Mouse (Mus musculus): ENCODE results near the gene Il13. TPM values are rescaled to one million over a fixed set of nuclear protein-coding genes. Genes with fewer than 3 reads are reported as not detected.

The Il13 gene
- total RNA-seq, 4 experiments from 2014 or later: not detected

DNA sequence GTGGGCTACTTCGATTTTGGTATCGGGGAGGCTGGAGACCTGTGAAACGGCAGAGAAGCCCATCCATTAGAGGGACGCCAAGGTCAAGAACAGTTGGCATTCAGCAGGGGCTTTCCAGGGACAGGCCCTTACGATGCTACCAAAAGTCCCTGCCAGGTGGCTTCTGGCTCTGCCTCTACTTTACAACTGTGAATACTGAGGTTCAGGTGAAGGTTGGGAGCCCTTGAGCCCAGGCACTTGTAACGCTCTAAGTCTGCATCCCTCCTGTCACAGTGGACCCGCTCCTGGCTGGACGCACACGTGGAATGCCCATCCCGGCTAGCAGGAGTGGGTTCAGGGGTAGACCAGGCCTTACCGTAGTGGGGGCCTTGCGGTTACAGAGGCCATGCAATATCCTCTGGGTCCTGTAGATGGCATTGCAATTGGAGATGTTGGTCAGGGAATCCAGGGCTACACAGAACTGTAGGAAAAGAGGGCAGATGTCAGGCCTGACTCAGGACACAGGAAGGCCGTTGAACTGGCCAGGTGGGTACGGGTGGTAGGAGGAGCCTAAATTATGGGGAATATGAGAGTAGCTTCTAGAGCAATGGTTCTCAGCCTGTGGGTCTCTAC, 2.3 kb downstream of the Il13 start:
- DNase-seq (ENCODE audit: low spot score in 2 of 2): no peak

DNA sequence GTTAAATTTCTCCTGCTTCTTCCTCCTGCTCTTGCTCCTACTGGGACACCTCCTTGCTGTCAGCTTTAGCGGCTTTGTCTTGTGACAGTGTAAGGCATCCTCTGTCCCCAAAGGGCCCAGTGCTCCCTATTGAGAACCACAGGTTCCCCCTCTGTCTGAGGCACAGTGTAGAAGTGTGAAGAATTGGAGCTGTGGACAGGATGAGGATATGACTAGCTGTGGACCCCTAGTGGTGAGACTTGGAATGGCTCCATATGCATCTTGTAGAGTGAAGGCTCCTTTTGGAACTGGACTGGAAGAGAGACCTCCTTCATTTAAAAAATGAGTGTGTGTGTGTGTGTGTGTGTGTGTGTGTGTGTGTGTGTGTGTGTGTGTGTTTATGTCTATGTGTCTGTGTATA, 6.6 kb downstream of the Il13 start:
- peak; percentile 30 to 38 for DNase-seq (ENCODE audit: low spot score in 2 of 2)

DNA sequence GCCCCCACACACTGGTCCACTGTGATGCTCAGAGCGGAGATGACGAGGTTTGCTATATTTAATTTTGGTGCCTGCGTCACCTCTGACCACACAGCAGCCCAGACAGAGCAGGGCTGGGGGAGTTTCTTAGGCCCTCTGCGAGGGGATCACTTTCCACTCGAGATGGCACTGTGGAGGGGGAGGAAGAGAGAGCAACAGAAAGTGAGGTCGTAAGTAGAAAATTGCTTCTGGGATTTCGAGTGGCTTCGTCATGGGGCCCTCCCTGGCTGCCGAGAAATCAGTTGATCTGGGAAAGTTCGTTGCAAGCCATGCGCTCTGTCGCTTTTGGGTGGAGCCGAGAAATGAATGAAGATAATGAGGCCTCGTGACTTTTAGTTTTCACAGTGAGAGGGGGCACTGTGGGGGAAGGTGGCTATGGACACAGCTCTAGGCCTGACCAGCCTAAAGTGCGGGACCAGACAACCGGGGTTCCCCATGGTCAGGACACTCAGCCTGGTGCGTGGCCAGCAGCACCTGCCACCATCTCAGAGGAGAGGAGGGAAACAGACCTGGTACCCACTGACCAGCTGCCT, 7.6 kb downstream of the Il13 start:
- no peak for DNase-seq (ENCODE audit: low spot score in 2 of 2)

DNA sequence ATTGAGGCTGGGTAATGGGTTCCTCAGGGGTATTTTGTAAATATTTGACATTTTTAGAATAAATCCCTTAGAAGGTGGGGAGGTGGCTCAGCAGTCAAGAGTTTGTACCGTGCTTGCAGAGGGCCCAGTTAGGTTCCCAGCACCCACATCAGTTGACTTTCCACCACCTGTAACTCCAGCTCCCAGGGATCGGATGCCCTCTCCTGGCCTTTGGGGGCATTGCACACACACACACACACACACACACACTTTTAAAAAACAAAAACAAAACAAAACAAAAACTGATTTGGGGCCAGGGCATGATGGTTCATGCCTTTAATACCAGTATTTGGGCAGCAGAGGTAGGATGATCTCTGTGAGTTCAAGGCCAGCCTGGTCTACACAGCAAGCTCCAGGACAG, 10.4 kb downstream of the Il13 start:
- no peak for DNase-seq (ENCODE audit: low spot score in 2 of 2)

DNA sequence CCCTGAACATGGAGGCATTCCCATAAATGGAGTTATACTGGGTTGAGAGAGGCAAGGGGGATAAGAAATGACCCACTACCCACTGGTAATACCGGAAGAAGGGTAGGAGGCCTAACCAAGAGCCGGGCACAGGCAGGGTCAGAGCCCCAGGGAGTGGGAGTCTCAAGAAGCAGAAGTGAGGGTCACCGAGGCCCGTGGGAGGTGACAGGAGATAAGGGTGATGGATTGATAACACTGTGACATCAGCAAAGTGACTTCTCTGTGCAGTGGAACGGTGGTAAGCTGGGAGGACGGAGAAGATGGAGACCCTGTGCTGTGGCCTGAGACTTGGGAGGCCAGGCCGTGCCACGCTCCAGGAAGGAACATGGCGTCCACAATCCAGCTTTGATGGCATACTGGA, 10.9 kb downstream of the Il13 start:
- DNase-seq (ENCODE audit: low spot score in 2 of 2): no peak

DNA sequence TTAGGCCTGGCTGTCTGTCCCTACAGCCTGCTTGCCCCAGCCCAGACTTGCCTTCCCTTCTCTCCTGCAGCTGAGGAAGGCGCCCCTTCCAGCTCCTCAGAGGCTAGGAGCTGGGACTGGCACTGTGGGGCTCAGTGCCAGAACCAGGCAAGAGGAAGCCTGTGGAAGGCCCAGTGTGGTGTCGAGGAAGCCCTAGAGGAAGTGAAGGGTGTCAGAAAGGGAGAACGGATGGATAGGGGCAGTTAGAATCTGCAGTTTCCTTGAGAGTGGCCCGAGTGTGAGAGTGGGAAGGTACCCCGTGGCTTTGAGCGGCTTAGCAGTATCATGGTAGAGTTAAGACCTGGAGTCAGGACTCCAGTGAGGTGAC, 12.1 kb downstream of the Il13 start:
- DNase-seq (ENCODE audit: low spot score in 2 of 2): no peak

DNA sequence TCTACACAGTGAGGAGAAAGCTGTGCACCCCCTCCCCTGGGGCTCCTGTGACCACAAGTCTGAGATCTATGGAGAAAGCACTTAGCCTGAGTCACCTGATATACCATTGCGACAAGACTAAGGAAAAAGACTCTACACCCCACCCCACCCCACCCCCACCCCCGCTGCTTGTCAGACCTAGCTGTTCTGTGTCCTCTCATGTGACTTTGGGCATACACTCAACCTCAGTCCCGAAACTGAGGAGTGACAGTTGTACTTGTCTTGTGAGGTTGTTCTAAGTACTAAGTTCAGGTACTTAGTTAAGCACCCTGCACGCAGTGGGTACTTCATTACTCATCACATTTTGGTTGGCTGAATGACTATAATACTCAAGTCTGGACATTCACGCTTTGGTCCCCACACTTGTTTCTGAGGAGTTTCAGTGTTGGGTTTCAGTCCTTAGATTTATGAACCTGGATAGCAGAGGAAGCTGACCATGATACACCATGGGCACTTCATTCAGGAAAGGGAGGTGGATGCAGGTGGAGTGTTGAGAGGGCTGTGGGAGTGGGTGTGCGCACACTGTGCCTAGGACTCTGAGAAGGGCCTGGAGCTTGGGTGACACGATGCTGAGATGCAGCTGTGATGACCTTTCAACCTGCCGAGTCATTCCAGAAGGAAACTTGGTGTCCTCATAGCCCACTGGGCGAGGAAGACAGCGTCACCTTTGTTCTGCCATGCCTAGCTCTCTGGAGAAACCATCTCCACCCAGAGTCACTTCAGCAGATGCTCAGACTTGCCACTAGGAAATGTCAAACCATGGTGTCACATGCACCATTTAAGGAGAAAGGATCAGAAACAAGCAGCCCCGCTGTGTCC, 12.7 kb downstream of the Il13 start:
- DNase-seq (ENCODE audit: low spot score in 2 of 2): no peak

DNA sequence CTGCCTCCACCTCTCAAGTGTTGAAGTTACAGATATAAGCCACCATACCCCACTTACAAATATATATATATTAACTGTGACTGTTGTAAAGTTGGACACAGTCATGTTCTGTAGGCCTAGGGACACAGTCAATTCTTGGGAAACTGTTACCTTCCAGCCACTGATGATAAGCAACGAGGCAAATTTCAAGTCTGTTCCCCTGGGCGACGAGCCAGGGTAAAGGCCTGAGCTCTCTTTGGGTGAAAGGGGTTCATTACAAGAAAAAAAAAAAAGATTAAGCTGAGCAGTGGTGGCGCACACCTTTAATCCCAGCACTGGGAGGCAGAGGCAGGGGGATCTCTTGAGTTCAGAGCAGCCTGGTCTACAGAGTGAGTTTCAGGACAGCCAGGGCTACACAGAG, 14.4 kb downstream of the Il13 start:
- DNase-seq (ENCODE audit: low spot score in 2 of 2): no peak

DNA sequence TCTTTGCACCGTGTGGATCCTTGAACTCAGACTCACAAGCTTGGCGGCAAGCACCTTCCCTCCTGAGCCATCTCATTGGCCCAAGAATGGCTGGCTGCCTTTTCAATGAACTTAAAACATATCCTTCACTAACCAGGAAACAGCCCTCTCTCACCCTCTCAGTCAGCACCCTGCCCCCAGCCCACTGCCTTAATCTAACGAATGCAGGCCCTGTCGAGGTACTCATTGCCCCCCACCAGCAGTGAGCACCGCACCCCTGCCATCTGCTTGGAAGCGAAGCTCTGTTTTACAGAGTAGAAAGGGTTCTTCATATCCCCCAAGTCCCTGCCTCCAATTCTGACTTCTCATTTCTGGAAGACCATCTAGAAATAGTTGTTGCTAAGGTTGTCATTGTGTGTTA, 15.1 kb downstream of the Il13 start:
- no peak for DNase-seq (ENCODE audit: low spot score in 2 of 2)

DNA sequence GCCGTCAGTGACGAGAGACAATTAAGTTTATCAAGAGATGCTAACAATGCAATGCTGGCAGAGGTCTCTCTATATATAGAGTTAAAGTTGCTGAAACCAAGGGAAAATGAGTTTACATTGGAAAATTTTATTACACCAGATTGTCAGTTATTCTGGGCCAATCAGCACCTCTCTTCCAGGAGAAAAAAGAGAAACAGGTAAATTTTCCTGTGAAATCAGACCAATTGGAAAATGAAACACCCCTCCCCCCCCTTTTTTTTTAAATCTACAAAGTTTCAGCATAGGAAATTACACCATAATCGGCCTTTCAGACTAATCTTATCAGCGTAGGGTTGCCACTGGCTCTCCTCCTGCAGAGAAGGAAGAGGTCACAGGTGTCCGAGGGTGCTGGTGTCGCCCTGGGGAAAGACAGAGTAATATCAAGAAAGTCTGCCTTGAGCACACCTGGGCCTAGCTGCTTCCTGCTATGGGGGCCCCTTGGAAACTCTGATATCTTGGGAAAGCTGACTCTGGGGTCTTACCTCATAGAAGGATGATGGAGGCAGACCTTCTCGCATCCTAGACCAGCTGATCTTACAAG, 15.8 kb downstream of the Il13 start, which contains the start of gene Il4:
TSS of gene Il4 (minus strand) at position 51 of the 580 bp plus-strand sequence.
- no peak for DNase-seq (ENCODE audit: low spot score in 2 of 2)

DNA sequence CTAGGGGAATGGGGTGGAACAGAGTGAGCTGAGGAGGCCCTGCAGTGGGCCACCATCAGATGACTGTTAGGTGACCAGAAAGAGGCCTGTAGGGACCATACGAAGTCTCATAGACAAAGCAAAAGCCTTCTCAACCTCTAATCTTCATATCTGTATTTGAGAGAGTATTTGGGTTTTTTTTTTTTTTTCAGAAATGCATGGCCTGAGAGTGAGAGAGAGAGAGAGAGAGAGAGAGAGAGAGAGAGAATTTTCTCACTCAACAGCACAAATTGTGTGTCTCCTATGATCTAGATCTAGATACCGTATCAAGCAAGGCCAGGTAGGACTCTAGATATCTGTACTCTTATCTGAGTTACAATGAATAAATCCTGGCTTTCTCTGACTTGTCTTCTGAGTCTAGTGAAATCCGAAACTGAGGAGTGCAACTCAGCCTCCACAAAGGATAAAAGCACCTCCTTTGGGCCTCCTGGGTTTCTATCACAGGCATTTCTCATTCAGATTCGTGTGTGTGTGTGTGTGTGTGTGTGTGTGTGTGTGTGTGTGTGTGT, 16.9 kb downstream of the Il13 start:
- DNase-seq (ENCODE audit: low spot score in 2 of 2): no peak

DNA sequence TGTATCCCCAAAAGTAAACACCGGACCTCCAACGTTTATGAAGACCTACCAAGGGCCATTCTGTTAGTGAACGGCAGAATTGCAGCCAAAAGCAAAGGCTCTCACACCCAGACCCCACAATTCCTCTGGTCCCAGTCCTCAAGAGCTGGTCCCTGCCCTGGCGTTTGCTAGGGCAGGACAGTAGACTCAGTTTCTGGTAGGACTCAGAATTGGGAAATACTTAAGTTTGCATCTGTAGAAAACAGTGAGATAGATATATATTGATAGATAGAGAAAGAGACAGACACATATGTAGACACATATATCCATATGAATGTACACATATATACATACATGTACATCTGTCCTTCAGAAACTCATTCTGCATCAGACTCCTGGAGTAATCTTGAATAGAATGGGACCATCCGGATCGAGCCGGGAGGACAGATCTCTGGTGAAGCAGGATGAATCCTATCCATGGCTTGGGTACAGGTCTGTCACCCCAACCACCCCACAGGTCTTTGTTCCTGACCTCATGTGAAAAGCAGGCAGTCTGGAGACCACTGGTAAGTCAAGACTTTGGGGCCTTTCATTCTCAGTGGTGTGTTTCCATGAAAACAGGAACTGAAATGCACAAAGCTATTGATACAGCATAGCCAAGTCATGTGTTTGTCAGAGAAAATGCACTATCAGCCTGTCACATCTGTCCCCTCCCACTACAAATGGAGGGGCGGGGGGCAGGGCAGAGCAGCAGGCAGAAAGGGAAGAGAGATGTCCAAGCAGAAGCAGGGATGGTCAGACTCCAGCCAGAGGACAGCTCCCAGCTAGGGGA, 17.5 kb downstream of the Il13 start:
- no peak for DNase-seq (ENCODE audit: low spot score in 2 of 2)

DNA sequence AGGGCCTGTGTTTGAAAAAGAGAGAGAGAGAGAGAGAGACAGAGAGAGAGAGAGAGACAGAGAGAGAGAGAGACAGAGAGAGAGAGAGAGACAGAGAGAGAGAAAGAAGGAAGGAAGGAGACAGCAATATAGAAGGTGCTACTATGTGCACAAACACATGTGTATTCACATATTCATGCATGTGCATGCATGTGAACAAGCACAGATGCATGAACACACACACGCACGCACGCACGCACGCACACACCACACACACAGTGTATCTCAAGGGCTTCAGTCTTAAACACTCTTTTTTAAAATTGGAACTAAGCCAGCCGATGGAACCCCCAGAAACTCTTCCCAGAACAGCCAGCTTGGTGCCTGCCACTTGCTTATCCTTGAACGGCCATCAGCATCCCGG, 18.9 kb downstream of the Il13 start:
- no peak for DNase-seq (ENCODE audit: low spot score in 2 of 2)

DNA sequence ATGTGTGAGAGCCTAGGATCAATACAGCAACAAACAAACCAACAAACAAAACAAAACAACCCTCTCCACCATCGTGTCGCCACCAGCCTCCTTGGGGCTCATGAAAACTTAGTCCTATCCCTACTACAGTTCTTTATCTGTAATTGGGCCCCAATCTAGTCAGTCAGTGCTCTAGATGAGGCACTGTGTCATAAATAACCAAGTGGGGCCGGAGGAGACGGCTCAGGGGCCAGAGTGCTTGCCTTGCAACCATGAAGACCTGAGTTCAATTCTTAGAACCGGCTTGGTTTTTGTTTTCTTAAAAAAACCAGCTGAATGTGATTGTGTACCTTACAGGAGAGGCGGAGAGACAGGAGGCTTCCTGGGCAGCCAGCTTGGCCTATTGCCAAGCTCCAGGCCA, 19.3 kb downstream of the Il13 start:
- DNase-seq (ENCODE audit: low spot score in 2 of 2): no peak

DNA sequence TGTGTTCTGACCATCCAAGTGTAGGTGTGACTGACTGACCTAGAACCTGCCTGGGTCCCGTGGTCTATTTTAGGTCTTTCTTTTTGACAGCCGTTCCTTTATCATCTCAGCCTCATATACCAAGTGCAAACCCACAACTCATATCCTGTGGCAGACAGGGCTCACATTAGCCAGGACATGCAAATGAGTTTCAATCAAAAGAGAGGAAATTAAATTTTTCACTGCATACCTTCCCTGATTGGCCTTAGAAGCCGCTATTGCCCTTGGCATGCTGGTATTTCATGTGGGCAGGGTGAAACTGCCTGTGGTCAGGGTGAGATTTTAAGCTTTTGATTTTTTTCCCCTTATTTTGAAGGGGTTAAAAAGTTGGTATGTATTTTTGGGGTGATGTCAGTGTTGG, 24.8 kb downstream of the Il13 start:
- DNase-seq (ENCODE audit: low spot score in 2 of 2): no peak

DNA sequence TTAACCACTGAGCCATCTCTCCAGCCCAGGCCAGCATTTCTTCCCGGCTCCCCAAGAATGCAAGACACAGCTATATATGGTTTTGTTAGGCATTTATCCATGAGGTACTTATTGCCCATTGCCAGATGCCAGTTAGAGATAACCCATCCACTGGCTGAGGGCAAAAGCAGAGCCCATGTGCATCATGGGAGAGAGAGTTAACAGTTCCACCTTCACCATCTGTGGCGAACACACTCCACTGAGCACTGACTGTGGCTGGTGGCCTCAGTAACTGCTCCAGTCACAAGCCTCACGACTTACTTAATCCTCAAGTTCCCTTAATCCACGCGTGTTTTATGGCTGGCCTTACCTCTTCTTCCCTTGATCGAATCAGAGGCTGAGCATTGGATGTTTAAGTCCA, 25.3 kb downstream of the Il13 start:
- no peak for DNase-seq (ENCODE audit: low spot score in 2 of 2)

DNA sequence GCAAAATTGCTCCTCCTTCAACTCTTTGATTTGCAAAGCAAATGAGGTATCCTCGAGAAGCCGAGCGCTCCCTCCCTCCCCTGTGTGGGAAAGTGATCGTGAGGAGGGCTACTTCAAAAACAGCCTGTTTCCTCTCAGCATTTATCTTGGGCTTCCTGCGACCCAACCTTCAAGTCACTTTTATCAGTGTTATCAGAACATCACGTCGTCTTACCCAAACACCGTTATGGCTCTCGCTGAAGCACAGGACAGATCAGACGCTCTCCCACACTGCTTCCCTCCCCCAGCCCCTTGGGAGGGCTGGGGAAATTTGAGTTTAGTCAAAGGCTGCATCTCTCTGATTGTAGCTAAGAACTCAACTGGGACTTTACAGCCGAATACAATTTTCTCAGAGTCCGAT, 28.9 kb downstream of the Il13 start:
- no peak for DNase-seq (ENCODE audit: low spot score in 2 of 2)

DNA sequence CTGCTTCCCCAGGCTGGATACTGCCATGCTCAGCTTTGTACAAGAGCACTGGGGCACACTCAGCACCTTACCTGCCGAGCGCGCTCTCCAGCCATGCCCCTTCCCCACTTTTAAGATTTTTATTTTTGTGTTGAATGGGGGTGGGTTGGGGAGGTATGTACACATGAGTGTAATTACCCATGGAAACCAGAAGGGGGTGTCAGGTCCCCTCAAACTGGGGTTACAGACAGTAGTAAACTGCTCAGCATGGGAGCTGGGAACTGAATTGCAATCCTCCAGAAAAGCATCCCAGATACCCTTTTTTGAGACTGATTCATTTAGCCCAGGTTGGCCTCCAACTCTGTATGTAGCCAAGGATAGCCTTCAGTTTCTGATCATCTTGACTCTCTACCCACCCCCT, 29.5 kb downstream of the Il13 start:
- no peak for DNase-seq (ENCODE audit: low spot score in 2 of 2)

DNA sequence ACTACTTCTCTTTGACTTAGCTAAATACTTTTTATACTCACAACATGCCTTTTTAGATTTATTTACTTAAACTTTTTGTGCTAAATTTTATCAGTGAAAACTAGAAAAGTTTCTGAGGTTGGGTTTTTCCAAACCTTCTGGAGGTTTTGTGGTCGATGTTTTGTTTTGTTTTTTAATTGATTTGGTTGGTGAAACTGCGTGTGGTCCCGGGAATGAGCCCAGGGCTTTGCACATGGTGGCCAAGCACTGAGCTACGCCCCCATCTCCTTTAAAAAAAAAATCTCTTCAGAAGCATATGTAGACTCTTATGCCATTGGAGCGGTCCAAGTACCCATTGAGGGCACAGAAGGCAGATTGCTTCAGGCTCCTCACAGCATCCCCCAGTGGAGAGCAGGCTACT, 43.4 kb downstream of the Il13 start:
- DNase-seq (ENCODE audit: low spot score in 2 of 2): no peak

DNA sequence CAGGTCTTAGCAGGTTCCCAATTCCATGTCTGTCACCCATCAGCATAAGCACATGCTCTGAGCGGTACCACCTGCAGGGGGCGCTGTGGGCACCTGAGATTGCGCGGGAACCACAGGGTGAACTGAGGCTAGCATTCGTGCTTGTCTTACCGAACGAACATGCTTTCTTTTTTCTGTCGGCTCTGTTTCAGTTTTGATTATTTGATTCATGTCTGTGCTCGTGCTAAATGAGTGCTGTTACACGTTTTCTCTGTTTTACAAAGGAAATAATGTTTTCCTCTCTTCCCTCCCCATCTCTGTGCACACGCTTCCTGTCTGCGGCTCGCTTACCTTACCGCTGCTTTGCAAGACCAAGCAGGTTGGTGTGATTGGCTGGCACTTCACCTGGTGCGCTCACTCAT, 44.1 kb downstream of the Il13 start:
- DNase-seq (ENCODE audit: low spot score in 2 of 2): no peak

DNA sequence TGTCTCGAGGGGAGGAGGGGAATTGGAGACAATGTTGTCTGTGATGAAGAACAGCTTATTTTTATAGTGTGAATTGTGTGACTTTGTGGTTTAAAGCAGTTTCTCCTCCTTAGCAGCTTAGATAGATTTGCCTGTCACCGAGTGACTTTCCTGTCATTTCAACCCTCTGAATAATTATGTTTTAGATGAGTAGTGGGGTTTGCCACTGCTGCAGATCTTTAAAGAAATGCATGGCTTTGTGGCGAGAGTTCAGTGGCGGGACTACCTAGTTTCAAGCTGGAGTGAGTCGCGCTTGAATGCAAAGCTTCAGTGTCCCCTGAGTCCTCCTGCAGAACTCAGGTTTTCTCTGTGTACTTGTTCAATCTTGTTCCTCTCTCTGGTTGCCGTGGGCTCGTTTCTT, 46.2 kb downstream of the Il13 start:
- no peak for DNase-seq (ENCODE audit: low spot score in 2 of 2)

Measured in gastrocnemius, adult 8-10 months (tissue).